Mouse (Mus musculus): ENCODE data around the gene Ffar2. TPM values are rescaled to one million over a fixed set of nuclear protein-coding genes. Genes with fewer than 3 reads are reported as not detected.

Gene Ffar2
- total and polyA plus RNA-seq, 3 experiments, result 0.61 TPM; not detected in 2

DNA sequence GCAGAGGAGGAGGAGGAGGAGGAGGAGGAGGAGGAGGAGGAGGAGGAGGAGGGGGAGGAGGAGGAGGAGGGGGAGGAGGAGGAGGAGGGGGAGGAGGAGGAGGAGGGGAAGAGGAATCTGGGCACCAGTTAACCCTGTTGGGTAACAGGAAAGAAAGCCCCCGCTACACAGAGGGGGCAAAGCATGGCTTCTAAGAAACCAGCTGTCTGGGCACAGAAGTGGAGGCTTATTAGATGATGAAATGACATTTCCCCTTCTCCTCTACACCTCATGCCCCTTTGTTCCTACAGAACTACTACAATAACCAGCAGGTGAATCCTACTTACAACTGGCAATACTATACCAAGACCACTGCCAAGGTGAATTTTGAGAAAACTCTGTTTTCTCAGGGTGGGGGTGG lies 45.7 kb downstream of the Ffar2 start:
- intact Hi-C loops (cut with DNase I), result no loop called here
- WGBS, result 50% methylated on average over 1 of the region's 1 CpGs
- no peak overlapping the region for H3K27ac ChIP-seq

DNA sequence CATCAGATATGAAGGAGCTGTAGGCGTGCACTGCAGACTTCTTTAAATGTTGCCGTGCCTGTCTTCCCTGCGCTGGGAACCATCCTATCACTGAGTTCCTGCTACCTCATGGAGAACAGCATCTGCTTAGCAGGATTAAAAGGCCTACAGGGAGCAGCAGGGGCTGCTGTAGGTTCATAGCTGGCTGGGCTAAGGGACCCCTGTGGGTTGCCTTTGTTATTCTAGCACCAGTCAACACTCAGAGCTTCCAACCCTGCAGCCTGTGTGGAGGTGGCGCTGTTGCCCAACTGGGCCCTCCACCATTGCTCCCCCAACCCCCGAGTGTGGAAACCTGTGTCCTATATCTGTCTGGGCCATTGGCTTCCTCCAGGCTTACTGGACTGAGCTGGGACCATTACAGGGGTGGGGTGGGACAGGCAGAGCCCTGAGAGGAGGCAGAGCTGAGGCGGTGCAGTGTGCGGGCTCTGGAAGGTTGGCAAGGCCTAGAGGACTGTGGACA lies 46.4 kb downstream of the Ffar2 start:
- 53% methylated on average over 7 of the region's 7 CpGs for WGBS
- Histone ChIP-seq H3K79me2 (replicated peaks; ENCODE audit: control insufficient read depth, insufficient read depth, low read length) (no peaks in the 10 kb centered on the region), H3K4me1 (ENCODE audit: control insufficient read depth, insufficient read depth, low read length) (no peaks in the 10 kb centered on the region), H3K27ac (no peak overlapping the region), H3K27me3 (ENCODE audit: control insufficient read depth, insufficient read depth, low read length) (no peaks in the 10 kb centered on the region), H3K4me3 (no peak overlapping the region), H3K36me3 (ENCODE audit: control insufficient read depth, insufficient read depth, low read length) (no peaks in the 10 kb centered on the region), H3K9ac (ENCODE audit: low read depth, low read length) (no peak overlapping the region)
- TF ChIP-seq POLR2A (IDR thresholded peaks at IDR 0.05; ENCODE audit: insufficient read depth, low read depth, low read length), result no peak
- TF ChIP-seq EP300 (IDR thresholded peaks at IDR 0.05; ENCODE audit: insufficient read depth, low read depth, low read length), result no peak
- no peak for TF ChIP-seq CTCF (IDR thresholded peaks at IDR 0.05)
- intact Hi-C loops (cut with DNase I), result no loop called here
- no peak for DNase-seq

More for the DNA sequence above, 45.7 kb downstream of the Ffar2 start:
- H3K27me3 ChIP-seq (ENCODE audit: control insufficient read depth, insufficient read depth, low read length), result no peaks in the 10 kb centered on the region
- no peak for DNase-seq
- H3K36me3 ChIP-seq (ENCODE audit: control insufficient read depth, insufficient read depth, low read length), result no peaks in the 10 kb centered on the region
- H3K79me2 ChIP-seq (replicated peaks; ENCODE audit: control insufficient read depth, insufficient read depth, low read length), result no peaks in the 10 kb centered on the region
- H3K9ac ChIP-seq (ENCODE audit: low read depth, low read length), result no peak overlapping the region
- no peaks in the 10 kb centered on the region for H3K4me1 ChIP-seq (ENCODE audit: control insufficient read depth, insufficient read depth, low read length)
- no peak overlapping the region for H3K4me3 ChIP-seq
- no peak for TF ChIP-seq EP300 (IDR thresholded peaks at IDR 0.05; ENCODE audit: insufficient read depth, low read depth, low read length)
- no peak for TF ChIP-seq POLR2A (IDR thresholded peaks at IDR 0.05; ENCODE audit: insufficient read depth, low read depth, low read length)
- TF ChIP-seq CTCF (IDR thresholded peaks at IDR 0.05), result no peak

DNA sequence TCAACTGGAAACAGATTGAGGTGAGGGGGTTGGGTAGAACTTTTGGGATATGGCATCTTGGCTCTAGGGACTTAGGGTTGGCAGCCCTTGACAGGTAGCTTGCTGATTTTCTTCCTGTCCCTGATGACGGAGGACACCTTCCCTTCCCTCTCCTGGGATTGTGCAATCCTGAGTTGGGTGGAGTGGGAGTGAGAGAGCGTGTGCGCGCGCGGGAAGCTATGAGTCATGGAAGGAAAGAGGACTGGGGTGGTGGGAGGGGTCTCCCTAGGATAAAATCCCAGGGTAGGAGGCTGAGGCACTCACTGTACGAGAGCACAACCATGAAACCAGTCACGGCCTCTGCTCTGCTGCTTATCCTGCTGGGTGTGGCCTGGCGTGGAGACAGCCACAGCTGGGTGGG lies 47.5 kb downstream of the Ffar2 start:
- no peak for DNase-seq
- H3K79me2 ChIP-seq (replicated peaks; ENCODE audit: control insufficient read depth, insufficient read depth, low read length), result no peaks in the 10 kb centered on the region
- intact Hi-C loops (cut with DNase I), result no loop called here

DNA sequence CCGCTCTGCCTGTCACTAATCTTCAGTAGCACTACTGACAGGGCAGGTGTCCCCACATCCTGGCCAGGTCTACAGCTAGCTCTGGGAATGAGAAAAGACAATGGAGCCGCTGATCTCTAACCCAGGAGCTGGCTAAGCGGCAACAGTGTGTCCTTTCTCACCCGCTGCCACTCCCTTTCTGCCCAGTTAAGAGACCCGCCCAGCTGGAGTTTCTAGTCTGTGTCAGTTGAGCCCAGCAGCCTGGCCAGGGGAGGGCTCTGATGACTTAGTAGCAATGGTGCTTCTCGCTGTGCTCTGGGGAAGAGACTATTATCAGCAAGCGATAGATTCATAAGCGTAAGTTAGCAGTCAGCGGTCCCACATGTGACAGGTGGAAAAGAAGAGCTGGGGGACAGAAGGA lies 54.3 kb downstream of the Ffar2 start:
- Histone ChIP-seq H3K4me1 (ENCODE audit: control insufficient read depth, insufficient read depth, low read length) (no peaks in the 10 kb centered on the region), H3K27me3 (ENCODE audit: control insufficient read depth, insufficient read depth, low read length) (0 out of 2 replicates have a peak, but pooled peaks cover 1% of the 10 kb centered on the region), H3K4me3 (no peak overlapping the region), H3K9ac (ENCODE audit: low read depth, low read length) (no peak overlapping the region), H3K79me2 (replicated peaks; ENCODE audit: control insufficient read depth, insufficient read depth, low read length) (no peaks in the 10 kb centered on the region), H3K27ac (no peak overlapping the region), H3K36me3 (ENCODE audit: control insufficient read depth, insufficient read depth, low read length) (no peaks in the 10 kb centered on the region)
- intact Hi-C loops (cut with DNase I), result no loop called here
- WGBS, result 25% methylated on average over 9 of the region's 9 CpGs
- DNase-seq, result no peak
- TF ChIP-seq CTCF (IDR thresholded peaks at IDR 0.05) (no peak), EP300 (IDR thresholded peaks at IDR 0.05; ENCODE audit: insufficient read depth, low read depth, low read length) (no peak), POLR2A (IDR thresholded peaks at IDR 0.05; ENCODE audit: insufficient read depth, low read depth, low read length) (no peak)

More for the DNA sequence above, 47.5 kb downstream of the Ffar2 start:
- Histone ChIP-seq H3K9ac (ENCODE audit: low read depth, low read length) (no peak overlapping the region), H3K36me3 (ENCODE audit: control insufficient read depth, insufficient read depth, low read length) (no peaks in the 10 kb centered on the region), H3K4me1 (ENCODE audit: control insufficient read depth, insufficient read depth, low read length) (no peaks in the 10 kb centered on the region), H3K27me3 (ENCODE audit: control insufficient read depth, insufficient read depth, low read length) (no peaks in the 10 kb centered on the region), H3K4me3 (no peak overlapping the region), H3K27ac (no peak overlapping the region)
- no peak for TF ChIP-seq POLR2A (IDR thresholded peaks at IDR 0.05; ENCODE audit: insufficient read depth, low read depth, low read length)
- 52% methylated on average over 9 of the region's 9 CpGs for WGBS

Other genes with a start within 250 kb of the Ffar2 start
- gene Kmt2b, start 235.0 kb downstream of the Ffar2 start, total RNA-seq (2021), result 10 to 100 TPM; 15.6 to 15.9 TPM
- gene Kmt2b, start 235.0 kb downstream of the Ffar2 start, polyA plus RNA-seq (2012; rRNA removed), result 25.6 and 28.3 TPM in 2 replicates
- gene Zbtb32, start 224.9 kb downstream of the Ffar2 start, total RNA-seq (2021), result under 1 TPM in 1 of 2 experiments, not detected in 1; 0.11 TPM
- gene Zbtb32, start 224.9 kb downstream of the Ffar2 start, polyA plus RNA-seq (2012; rRNA removed), result 0.20 and 0.64 TPM in 2 replicates
- under 1 TPM in 1 of 2 experiments, not detected in 1; 0.36 TPM for gene Upk1a, start 210.9 kb downstream of the Ffar2 start, total RNA-seq (2021)
- 2.8 and 4.8 TPM in 2 replicates for gene Upk1a, start 210.9 kb downstream of the Ffar2 start, polyA plus RNA-seq (2012; rRNA removed)
- 1,000 to 10,000 TPM; 4,061 to 4,696 TPM for gene Cox6b1, start 197.6 kb downstream of the Ffar2 start, total RNA-seq (2021)
- 1,860 and 2,330 TPM in 2 replicates for gene Cox6b1, start 197.6 kb downstream of the Ffar2 start, polyA plus RNA-seq (2012; rRNA removed)
- gene Etv2, start 187.9 kb downstream of the Ffar2 start, total RNA-seq (2021), result not detected
- not detected in 2 replicates for gene Etv2, start 187.9 kb downstream of the Ffar2 start, polyA plus RNA-seq (2012; rRNA removed)
- gene Rbm42, start 173.5 kb downstream of the Ffar2 start, total RNA-seq (2021), result 10 to 100 TPM; 47.7 to 51.3 TPM
- gene Rbm42, start 173.5 kb downstream of the Ffar2 start, polyA plus RNA-seq (2012; rRNA removed), result 25.8 and 29.1 TPM in 2 replicates
- gene Haus5, start 158.8 kb downstream of the Ffar2 start, total RNA-seq (2021), result 1 to 10 TPM; 3.3 to 3.9 TPM
- gene Haus5, start 158.8 kb downstream of the Ffar2 start, polyA plus RNA-seq (2012; rRNA removed), result 3.7 and 4.9 TPM in 2 replicates
- gene Pmis2, start 152.2 kb downstream of the Ffar2 start, total RNA-seq (2021), result under 1 TPM in 1 of 2 experiments, not detected in 1; 0.52 TPM
- not detected in 2 replicates for gene Pmis2, start 152.2 kb downstream of the Ffar2 start, polyA plus RNA-seq (2012; rRNA removed)
- gene 2200002J24Rik, start 124.8 kb downstream of the Ffar2 start, total RNA-seq (2021), result not detected
- gene 2200002J24Rik, start 124.8 kb downstream of the Ffar2 start, polyA plus RNA-seq (2012; rRNA removed), result 0.35 TPM in 1 of 2 replicates, not detected in the other
- gene Atp4a, start 111.6 kb downstream of the Ffar2 start, total RNA-seq (2021), result under 1 TPM; 0.10 to 0.32 TPM
- not detected in 2 replicates for gene Atp4a, start 111.6 kb downstream of the Ffar2 start, polyA plus RNA-seq (2012; rRNA removed)
- 100 to 1,000 TPM; 219 to 241 TPM for gene Tmem147, start 94.2 kb downstream of the Ffar2 start, total RNA-seq (2021)
- gene Tmem147, start 94.2 kb downstream of the Ffar2 start, polyA plus RNA-seq (2012; rRNA removed), result 293 and 357 TPM in 2 replicates
- gene Gapdhs, start 80.1 kb downstream of the Ffar2 start, total RNA-seq (2021), result not detected
- 1.1 and 1.7 TPM in 2 replicates for gene Gapdhs, start 80.1 kb downstream of the Ffar2 start, polyA plus RNA-seq (2012; rRNA removed)
- 1 to 10 TPM; 1.8 to 2.3 TPM for gene Sbsn, start 72.3 kb downstream of the Ffar2 start, total RNA-seq (2021)
- 1.6 and 1.7 TPM in 2 replicates for gene Sbsn, start 72.3 kb downstream of the Ffar2 start, polyA plus RNA-seq (2012; rRNA removed)
- gene Dmkn, start 60.0 kb downstream of the Ffar2 start, total RNA-seq (2021), result 1 to 10 TPM in 1 of 2 experiments, under 1 TPM in 1; 0.84 to 1.6 TPM
- 7.2 and 8.8 TPM in 2 replicates for gene Dmkn, start 60.0 kb downstream of the Ffar2 start, polyA plus RNA-seq (2012; rRNA removed)
- gene Krtdap, start 35.9 kb downstream of the Ffar2 start, total RNA-seq (2021), result not detected
- not detected in 2 replicates for gene Krtdap, start 35.9 kb downstream of the Ffar2 start, polyA plus RNA-seq (2012; rRNA removed)
- gene Ffar3, start 32.4 kb upstream of the Ffar2 start, total RNA-seq (2021), result not detected
- gene Ffar3, start 32.4 kb upstream of the Ffar2 start, polyA plus RNA-seq (2012; rRNA removed), result not detected in 2 replicates
- gene Ffar1, start 37.8 kb upstream of the Ffar2 start, total RNA-seq (2021), result not detected
- 0.20 TPM in 1 of 2 replicates, not detected in the other for gene Ffar1, start 37.8 kb upstream of the Ffar2 start, polyA plus RNA-seq (2012; rRNA removed)
- gene Cd22, start 56.6 kb upstream of the Ffar2 start, total RNA-seq (2021), result 1 to 10 TPM in 1 of 2 experiments, under 1 TPM in 1; 0.57 to 1.3 TPM
- 1.1 and 8.1 TPM in 2 replicates for gene Cd22, start 56.6 kb upstream of the Ffar2 start, polyA plus RNA-seq (2012; rRNA removed)
- gene Mag, start 91.1 kb upstream of the Ffar2 start, total RNA-seq (2021), result not detected
- 0.27 and 0.32 TPM in 2 replicates for gene Mag, start 91.1 kb upstream of the Ffar2 start, polyA plus RNA-seq (2012; rRNA removed)
- gene Hamp2, start 100.9 kb upstream of the Ffar2 start, total RNA-seq (2021), result 1 to 10 TPM; 2.8 to 4.5 TPM
- gene Hamp2, start 100.9 kb upstream of the Ffar2 start, polyA plus RNA-seq (2012; rRNA removed), result 2.1 and 4.7 TPM in 2 replicates
- gene Hamp, start 120.3 kb upstream of the Ffar2 start, total RNA-seq (2021), result 10 to 100 TPM; 11.8 to 14.2 TPM
- 114 and 141 TPM in 2 replicates for gene Hamp, start 120.3 kb upstream of the Ffar2 start, polyA plus RNA-seq (2012; rRNA removed)
- 100 to 1,000 TPM; 103 to 110 TPM for gene Usf2, start 133.0 kb upstream of the Ffar2 start, total RNA-seq (2021)
- 124 and 135 TPM in 2 replicates for gene Usf2, start 133.0 kb upstream of the Ffar2 start, polyA plus RNA-seq (2012; rRNA removed)
- 1 to 10 TPM; 3.7 to 4.3 TPM for gene Lsr, start 149.7 kb upstream of the Ffar2 start, total RNA-seq (2021)
- 5.6 and 7.6 TPM in 2 replicates for gene Lsr, start 149.7 kb upstream of the Ffar2 start, polyA plus RNA-seq (2012; rRNA removed)
- not detected for gene Fam187b, start 150.0 kb upstream of the Ffar2 start, total RNA-seq (2021)
- 0.29 and 0.53 TPM in 2 replicates for gene Fam187b, start 150.0 kb upstream of the Ffar2 start, polyA plus RNA-seq (2012; rRNA removed)
- gene Fxyd5, start 218.7 kb upstream of the Ffar2 start, total RNA-seq (2021), result 10 to 100 TPM; 30.5 to 31.1 TPM
- 45.0 and 55.2 TPM in 2 replicates for gene Fxyd5, start 218.7 kb upstream of the Ffar2 start, polyA plus RNA-seq (2012; rRNA removed)
- 1 to 10 TPM in 1 of 2 experiments, under 1 TPM in 1; 0.63 to 1.5 TPM for gene Fxyd7, start 227.7 kb upstream of the Ffar2 start, total RNA-seq (2021)
- gene Fxyd7, start 227.7 kb upstream of the Ffar2 start, polyA plus RNA-seq (2012; rRNA removed), result 2.9 and 3.4 TPM in 2 replicates
- 100 to 1,000 TPM; 839 to 985 TPM for gene Fxyd1, start 233.4 kb upstream of the Ffar2 start, total RNA-seq (2021)
- 1,788 and 1,851 TPM in 2 replicates for gene Fxyd1, start 233.4 kb upstream of the Ffar2 start, polyA plus RNA-seq (2012; rRNA removed)
- 1 to 10 TPM; 3.8 to 3.9 TPM for gene Lgi4, start 235.6 kb upstream of the Ffar2 start, total RNA-seq (2021)
- gene Lgi4, start 235.6 kb upstream of the Ffar2 start, polyA plus RNA-seq (2012; rRNA removed), result 5.4 and 6.5 TPM in 2 replicates

All from heart, adult 2 months (tissue).